Mouse (Mus musculus): ENCODE data around the gene Clip4. TPM values are rescaled to one million over a fixed set of nuclear protein-coding genes. Genes with fewer than 3 reads are reported as not detected.

Gene Clip4
- polyA plus RNA-seq, 1 experiment: 17.5 TPM

GRCm38 (mm10) chr17:71874077-71874476 is 105.8 kb downstream of the Clip4 start:
- peak; percentile 59 for DNase-seq (ENCODE audit: low spot score)

- no peak for DNase-seq (ENCODE audit: low spot score)
Observed at GRCm38 (mm10) chr17:71874795-71875194, 106.5 kb downstream of the Clip4 start.

- DNase-seq (ENCODE audit: low spot score): no peak
Observed at GRCm38 (mm10) chr17:71875492-71875891, 107.2 kb downstream of the Clip4 start.

- DNase-seq (ENCODE audit: low spot score): no peak
Observed at GRCm38 (mm10) chr17:71881369-71881768, 113.1 kb downstream of the Clip4 start.

- no peak for DNase-seq (ENCODE audit: low spot score)
Observed at GRCm38 (mm10) chr17:71909107-71909506, 140.8 kb downstream of the Clip4 start.

- no peak for DNase-seq (ENCODE audit: low spot score)
Observed at GRCm38 (mm10) chr17:71913188-71913587, 144.9 kb downstream of the Clip4 start.

Other genes starting within 250 kb of the Clip4 start
- gene Ndc80, start 241.6 kb upstream of the Clip4 start, polyA plus RNA-seq (2012; rRNA removed): 0.96 and 1.1 TPM in 2 replicates
- gene Spdya, start 216.4 kb upstream of the Clip4 start, polyA plus RNA-seq (2012; rRNA removed): 0.35 and 0.76 TPM in 2 replicates
- gene Wdr43, start 152.6 kb upstream of the Clip4 start, polyA plus RNA-seq (2012; rRNA removed): 23.5 and 29.3 TPM in 2 replicates
- 0.33 and 0.34 TPM in 2 replicates for gene Togaram2, start 95.2 kb upstream of the Clip4 start, polyA plus RNA-seq (2012; rRNA removed)
- gene Pcare, start 15.6 kb upstream of the Clip4 start, polyA plus RNA-seq (2012; rRNA removed): not detected in 2 replicates

Data from urinary bladder, adult 2 months (tissue).